14 mouse cellular contexts compared by ENCODE assay signal in the genomic region with DNA sequence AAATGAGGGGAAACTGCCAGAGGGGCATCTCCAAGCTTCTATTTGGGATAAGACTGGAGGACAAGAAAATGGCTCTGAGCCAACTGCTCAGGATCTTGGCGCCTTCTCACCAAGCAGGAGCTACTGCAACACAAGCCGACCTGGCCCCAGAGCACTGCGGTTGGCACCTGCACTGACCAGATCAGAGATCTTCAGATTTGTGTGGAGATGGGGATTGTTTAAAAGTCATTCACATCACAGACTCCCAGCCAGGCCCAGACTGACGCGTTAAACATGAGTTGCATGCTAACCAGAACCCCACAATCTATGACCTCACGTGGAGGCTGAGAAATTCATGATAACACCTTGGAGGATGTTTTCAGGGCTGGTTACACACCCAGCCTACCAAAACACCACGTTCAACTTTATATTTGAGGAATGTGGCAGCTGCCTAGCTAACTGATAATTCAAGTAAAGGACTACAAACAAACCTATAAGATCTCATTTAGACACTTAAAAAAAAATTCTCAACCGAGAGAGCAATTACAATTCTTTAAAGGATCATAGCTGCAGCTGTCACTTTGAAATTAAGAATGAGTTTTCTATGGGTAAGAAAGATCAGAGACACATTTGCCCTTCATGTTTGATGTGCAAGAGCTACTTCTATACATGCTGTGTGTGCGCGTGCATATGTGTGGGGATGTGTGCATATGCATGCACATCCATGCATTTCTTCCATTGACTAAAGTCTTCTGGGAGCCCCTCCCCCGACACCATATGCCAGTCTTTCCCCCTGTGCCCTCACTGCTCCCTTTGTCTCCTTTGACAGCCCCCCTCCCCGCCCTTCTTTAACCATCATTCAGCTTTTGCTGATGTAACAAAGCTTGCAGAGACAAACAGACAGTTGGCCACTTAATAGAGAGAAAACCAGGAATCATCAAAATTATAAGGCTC.
DNase-seq lines count a peak whose midpoint lies in the region; ATAC-seq and TF ChIP-seq lines count a peak whose summit lies in the region.
"Had no signal": no experiment of that assay in that cellular context is flagged by ENCODE, and none has a peak within 500 bp of the region (broad histone marks: within the 10 kb centered on the region; RNA-seq: fewer than 3 reads in every experiment).

No protein-coding gene starts in this region.

- WGBS in forebrain, embryonic 14.5 days, result 53% methylated on average over 12 of the region's 12 CpGs
- 49% methylated on average over 12 of the region's 12 CpGs for WGBS in midbrain, embryonic 12.5 days
- WGBS in thymus, adult 2 months, result 89% methylated on average over 12 of the region's 12 CpGs

- no peak for TF ChIP-seq CTCF in thymus, adult 2 months (IDR thresholded peaks at IDR 0.05; ENCODE audit: borderline replicate concordance, control insufficient read depth, extremely low read depth, insufficient read depth, low read length, poor library complexity)

- DNase-seq in cerebellum, postnatal 25 days, result peak; percentile 30 to 44
- DNase-seq in cerebellum, adult 11 months, result no peak
- DNase-seq in ES-CJ7 (ENCODE audit: low read depth, low spot score), result peak; percentile 15
- peak; percentile 60 for DNase-seq in forebrain, embryonic 14.5 days (ENCODE audit: low spot score)
- no peak for DNase-seq in layer of hippocampus, adult 18-20 months (ENCODE audit: low spot score in 2 of 2)
- DNase-seq in thymus, adult 2 months, result no peak
- no peak for DNase-seq in adrenal gland, adult 2 months
- DNase-seq: adrenal gland, postnatal 10 days; gastrocnemius, postnatal 25 days; kidney, postnatal 14 days; spleen, adult 18-20 months had no signal

- peaks cover 22% of the 10 kb centered on the region for H3K4me1 ChIP-seq in forebrain, embryonic 14.5 days (ENCODE audit: control insufficient read depth, insufficient read depth, low read length)
- H3K4me1 ChIP-seq in midbrain, embryonic 12.5 days, result peaks cover 34% of the 10 kb centered on the region
- H3K4me1 ChIP-seq in thymus, adult 2 months (replicated peaks; ENCODE audit: control insufficient read depth, insufficient read depth, low read length), result no peaks in the 10 kb centered on the region

- H3K9me3 ChIP-seq in forebrain, embryonic 14.5 days (replicated peaks; ENCODE audit: control insufficient read depth, low read length), result no peaks in the 10 kb centered on the region
- H3K9me3 ChIP-seq in midbrain, embryonic 12.5 days, result no peaks in the 10 kb centered on the region
- H3K9me3 ChIP-seq: heart, embryonic 15.5 days had no signal

- H3K4me2 ChIP-seq in forebrain, embryonic 14.5 days (ENCODE audit: low read length), result no peak overlapping the region
- H3K4me2 ChIP-seq in midbrain, embryonic 12.5 days (replicated peaks), result no peak overlapping the region
- H3K4me2 ChIP-seq: heart, embryonic 15.5 days had no signal

- no peak for TF ChIP-seq POLR2A in thymus, adult 2 months (IDR thresholded peaks at IDR 0.05; ENCODE audit: control insufficient read depth, extremely low read depth, insufficient read depth, low read length, poor library complexity)

- H3K36me3 ChIP-seq in forebrain, embryonic 14.5 days (ENCODE audit: control insufficient read depth, insufficient read depth, low read length), result no peaks in the 10 kb centered on the region
- H3K36me3 ChIP-seq in midbrain, embryonic 12.5 days, result no peaks in the 10 kb centered on the region
- H3K36me3 ChIP-seq in thymus, adult 2 months (ENCODE audit: control insufficient read depth, insufficient read depth, low read length), result no peaks in the 10 kb centered on the region
- H3K36me3 ChIP-seq: heart, embryonic 15.5 days had no signal

- no peaks in the 10 kb centered on the region for H3K27me3 ChIP-seq in forebrain, embryonic 14.5 days (replicated peaks; ENCODE audit: control insufficient read depth, insufficient read depth, low read length)
- H3K27me3 ChIP-seq in midbrain, embryonic 12.5 days, result no peaks in the 10 kb centered on the region
- H3K27me3 ChIP-seq in thymus, adult 2 months (ENCODE audit: control insufficient read depth, insufficient read depth, low read length), result no peaks in the 10 kb centered on the region
- H3K27me3 ChIP-seq: heart, embryonic 15.5 days had no signal

- H3K27ac ChIP-seq in forebrain, embryonic 14.5 days (ENCODE audit: low read depth, low read length), result 0 out of 2 replicates have a peak overlapping the region, but pooled peaks have one; percentile 4
- H3K27ac ChIP-seq in midbrain, embryonic 12.5 days (replicated peaks), result peak overlapping the region; percentile 63
- no peak overlapping the region for H3K27ac ChIP-seq in thymus, adult 2 months (ENCODE audit: control insufficient read depth, insufficient read depth, low read length)
- H3K27ac ChIP-seq: heart, embryonic 15.5 days; liver, embryonic 14.5 days had no signal

- peak; percentile 81 for ATAC-seq in forebrain, embryonic 14.5 days
- ATAC-seq in midbrain, embryonic 12.5 days (ENCODE audit: low FRiP score, low read depth), result peak; percentile 94

- H3K9ac ChIP-seq in forebrain, embryonic 14.5 days (ENCODE audit: low read length), result no peak overlapping the region
- H3K9ac ChIP-seq in midbrain, embryonic 12.5 days (replicated peaks), result no peak overlapping the region
- H3K9ac ChIP-seq: heart, embryonic 15.5 days; liver, embryonic 14.5 days had no signal

- no peak overlapping the region for H3K4me3 ChIP-seq in forebrain, embryonic 14.5 days (ENCODE audit: low read depth, low read length)
- no peak overlapping the region for H3K4me3 ChIP-seq in midbrain, embryonic 12.5 days
- H3K4me3 ChIP-seq in thymus, adult 2 months (ENCODE audit: control insufficient read depth, insufficient read depth, low read length), result no peak overlapping the region
- H3K4me3 ChIP-seq: heart, embryonic 15.5 days had no signal

Comparison
In these comparisons a context has a peak if more than half of its experiments do, and no peak if none do; other contexts are left out.
1. DNase-seq: peak in cerebellum, postnatal 25 days (2 of 2), ES-CJ7 (single experiment) and forebrain, embryonic 14.5 days (single experiment); none in cerebellum, adult 11 months (single experiment), layer of hippocampus, adult 18-20 months (0 of 2), thymus, adult 2 months (single experiment) and adrenal gland, adult 2 months (single experiment).